Mouse (Mus musculus): ENCODE measurements at regions not wholly inside any gene's neighbourhood (a gene's known extent, or its start where the extent isn't known, plus 50 kb on each side); places are given as distances from the start of the nearest gene placed in this dataset.

- no peak for TF ChIP-seq CTCF (conservative IDR thresholded peaks at IDR 0.05)
- no peak overlapping the region for H3K4me3 ChIP-seq
- H3K27ac ChIP-seq: no peak overlapping the region
- DNase-seq (ENCODE audit: low spot score in 2 of 2): no peak
Measured at GRCm38 (mm10) chr19:59707106-59707505, 236.3 kb downstream of the Rab11fip2 start.

- no peak overlapping the region for H3K4me3 ChIP-seq
- TF ChIP-seq CTCF (conservative IDR thresholded peaks at IDR 0.05): no peak
- no peak overlapping the region for H3K27ac ChIP-seq
- no peak for DNase-seq (ENCODE audit: low spot score in 2 of 2)
Measured at GRCm38 (mm10) chr19:59709180-59709579, 234.3 kb downstream of the Rab11fip2 start.

- Histone ChIP-seq H3K27ac (no peak overlapping the region), H3K4me3 (no peak overlapping the region)
- no peak for TF ChIP-seq CTCF (conservative IDR thresholded peaks at IDR 0.05)
- DNase-seq (ENCODE audit: low spot score in 2 of 2): no peak
Measured at GRCm38 (mm10) chr19:59715086-59715485, 228.4 kb downstream of the Rab11fip2 start.

DNA sequence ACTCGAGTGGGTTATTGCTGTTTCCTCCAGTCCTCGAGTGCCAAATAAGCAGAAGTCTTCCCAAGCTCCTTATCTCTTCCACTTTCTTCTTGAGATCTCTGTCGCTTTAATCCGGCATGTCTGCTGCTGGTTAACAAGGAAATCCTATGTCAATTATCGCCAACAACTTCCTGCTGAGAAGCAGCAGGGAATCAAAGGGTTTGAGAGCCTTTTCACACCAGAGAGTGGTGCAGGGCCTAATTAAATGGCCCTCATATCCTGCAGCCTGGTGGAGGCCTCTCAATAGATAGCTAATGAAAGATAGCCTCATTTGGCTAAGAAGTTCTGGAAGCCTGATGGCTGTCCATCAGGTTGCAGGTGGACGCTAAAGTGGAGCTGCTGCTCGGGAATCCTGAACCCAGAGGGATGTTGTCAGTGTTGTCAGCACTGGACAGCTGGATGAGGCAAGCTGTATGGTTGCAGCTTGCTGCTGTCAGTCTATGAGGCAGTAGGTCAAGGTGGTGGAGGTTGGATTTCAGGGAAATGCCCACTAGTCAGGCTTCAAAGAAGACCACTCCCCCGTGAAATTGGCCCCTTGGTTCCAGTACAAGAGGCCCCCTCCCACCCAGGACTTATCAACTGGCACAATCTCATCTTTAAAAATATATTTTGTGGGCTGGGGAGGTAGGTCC, 225.5 kb downstream of the Rab11fip2 start:
- H3K27ac ChIP-seq: no peak overlapping the region
- DNase-seq (ENCODE audit: low spot score in 2 of 2): no peak
- no peak for TF ChIP-seq CTCF (conservative IDR thresholded peaks at IDR 0.05)

GRCm38 (mm10) chr19:59738541-59738940, 204.9 kb downstream of the Rab11fip2 start:
- no peak for TF ChIP-seq CTCF (conservative IDR thresholded peaks at IDR 0.05)
- H3K27ac ChIP-seq: no peak overlapping the region
- H3K4me3 ChIP-seq: no peak overlapping the region
- no peak for DNase-seq (ENCODE audit: low spot score in 2 of 2)

More for the DNA sequence above, 225.5 kb downstream of the Rab11fip2 start:
- no peak overlapping the region for H3K4me3 ChIP-seq

DNA sequence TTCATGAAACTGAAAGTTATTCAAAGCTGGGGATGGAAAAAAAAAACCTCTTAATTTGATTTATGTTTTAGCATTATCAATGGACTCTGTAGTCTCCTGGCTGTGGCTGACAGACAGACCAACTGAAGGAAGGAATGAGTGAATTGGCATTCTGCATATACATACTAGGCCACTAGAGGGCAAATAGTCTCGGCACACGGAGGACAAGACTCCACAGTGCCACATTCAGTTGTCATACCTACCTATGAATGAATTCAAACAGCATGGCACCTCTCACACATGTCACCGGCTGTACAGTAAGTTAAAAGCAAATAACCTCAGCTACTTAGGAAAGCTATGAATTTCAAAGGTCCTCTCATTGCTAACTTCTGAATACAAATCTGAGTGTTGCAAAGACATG, 200.5 kb downstream of the Rab11fip2 start:
- TF ChIP-seq CTCF (conservative IDR thresholded peaks at IDR 0.05): peak; percentile 87
- Histone ChIP-seq H3K4me3 (no peak overlapping the region), H3K27ac (no peak overlapping the region)
- DNase-seq (ENCODE audit: low spot score in 2 of 2): peak; percentile 23 to 36

- no peak for TF ChIP-seq CTCF (conservative IDR thresholded peaks at IDR 0.05)
- Histone ChIP-seq H3K4me3 (no peak overlapping the region), H3K27ac (no peak overlapping the region)
- no peak for DNase-seq (ENCODE audit: low spot score in 2 of 2)
Measured at GRCm38 (mm10) chr19:59761218-59761617, 182.2 kb downstream of the Rab11fip2 start.

GRCm38 (mm10) chr19:59784401-59785046, 158.9 kb downstream of the Rab11fip2 start:
- H3K27ac ChIP-seq: no peak overlapping the region
- no peak overlapping the region for H3K4me3 ChIP-seq
- no peak for TF ChIP-seq CTCF (conservative IDR thresholded peaks at IDR 0.05)
- DNase-seq (ENCODE audit: low spot score in 2 of 2): no peak

DNA sequence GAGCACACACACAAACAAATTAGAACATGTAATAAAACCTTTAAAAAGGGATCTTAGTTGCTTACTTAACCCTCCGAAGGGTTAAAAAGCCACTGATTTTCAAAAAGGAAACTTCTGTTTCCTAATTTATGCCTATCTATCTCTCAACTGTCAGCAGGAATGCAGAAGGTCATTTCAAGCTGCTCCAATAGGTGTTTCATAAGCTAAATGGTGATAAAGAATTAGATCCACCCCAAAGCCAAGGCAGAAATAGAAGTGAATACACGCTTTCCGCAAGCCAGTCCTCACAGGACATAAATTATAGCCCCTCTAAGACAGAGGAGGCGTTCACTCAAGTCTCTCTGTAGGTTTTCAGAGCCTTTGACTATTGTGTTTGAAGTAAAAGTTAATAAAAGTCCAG, 112.2 kb downstream of the Rab11fip2 start:
- Histone ChIP-seq H3K27ac (no peak overlapping the region), H3K4me3 (no peak overlapping the region)
- no peak for TF ChIP-seq CTCF (conservative IDR thresholded peaks at IDR 0.05)
- no peak for DNase-seq (ENCODE audit: low spot score in 2 of 2)

DNA sequence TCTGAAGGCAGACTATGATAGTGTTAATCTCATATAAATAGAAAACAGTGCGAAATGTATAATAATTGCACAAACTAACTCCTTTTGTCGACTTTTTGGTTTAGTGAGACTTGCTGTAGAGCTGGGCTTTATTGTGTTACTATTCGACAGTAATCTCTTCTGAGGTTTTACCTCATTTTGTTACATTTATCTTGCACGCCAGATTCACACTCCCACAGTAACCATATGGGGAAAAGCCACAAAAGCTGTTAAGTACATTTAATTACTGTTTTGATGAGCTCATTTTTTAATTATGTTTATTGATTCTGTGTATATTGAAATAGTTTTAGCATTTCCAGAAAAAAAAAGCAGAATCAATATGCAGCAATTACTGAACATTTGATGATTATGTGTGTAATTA, 106.3 kb downstream of the Rab11fip2 start:
- TF ChIP-seq CTCF (conservative IDR thresholded peaks at IDR 0.05): no peak
- no peak overlapping the region for H3K4me3 ChIP-seq
- DNase-seq (ENCODE audit: low spot score in 2 of 2): peak; percentile 37 to 40
- no peak overlapping the region for H3K27ac ChIP-seq

GRCm38 (mm10) chr19:59837628-59838027, 105.8 kb downstream of the Rab11fip2 start:
- no peak for TF ChIP-seq CTCF (conservative IDR thresholded peaks at IDR 0.05)
- H3K4me3 ChIP-seq: no peak overlapping the region
- H3K27ac ChIP-seq: no peak overlapping the region
- peak in 1 of 2 experiments; percentile 8 for DNase-seq (ENCODE audit: low spot score in 2 of 2)

DNA sequence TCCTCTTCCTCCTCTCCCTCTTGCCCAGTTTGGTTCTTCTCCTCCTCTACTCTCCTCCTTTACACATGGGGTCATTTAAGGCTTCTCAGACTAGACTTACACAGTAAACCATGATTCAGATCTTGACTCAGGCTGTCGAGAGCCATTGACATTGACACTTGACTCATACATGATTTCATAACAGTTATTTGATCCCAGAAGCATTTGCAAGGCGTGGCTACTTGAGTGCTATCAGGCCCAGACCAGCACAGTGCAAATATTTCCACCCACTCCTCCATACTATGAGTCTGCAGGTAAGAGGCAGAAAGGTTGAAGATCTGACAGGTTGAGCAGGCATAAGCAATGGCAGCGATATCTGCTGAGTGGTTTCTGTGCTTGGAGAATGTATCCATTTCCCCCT, 99.2 kb downstream of the Rab11fip2 start:
- TF ChIP-seq CTCF (conservative IDR thresholded peaks at IDR 0.05): no peak
- H3K27ac ChIP-seq: no peak overlapping the region
- no peak for DNase-seq (ENCODE audit: low spot score in 2 of 2)
- H3K4me3 ChIP-seq: no peak overlapping the region

- Histone ChIP-seq H3K27ac (no peak overlapping the region), H3K4me3 (no peak overlapping the region)
- no peak for DNase-seq (ENCODE audit: low spot score in 2 of 2)
- TF ChIP-seq CTCF (conservative IDR thresholded peaks at IDR 0.05): no peak
Measured at GRCm38 (mm10) chr19:59846807-59847206, 96.6 kb downstream of the Rab11fip2 start.

DNA sequence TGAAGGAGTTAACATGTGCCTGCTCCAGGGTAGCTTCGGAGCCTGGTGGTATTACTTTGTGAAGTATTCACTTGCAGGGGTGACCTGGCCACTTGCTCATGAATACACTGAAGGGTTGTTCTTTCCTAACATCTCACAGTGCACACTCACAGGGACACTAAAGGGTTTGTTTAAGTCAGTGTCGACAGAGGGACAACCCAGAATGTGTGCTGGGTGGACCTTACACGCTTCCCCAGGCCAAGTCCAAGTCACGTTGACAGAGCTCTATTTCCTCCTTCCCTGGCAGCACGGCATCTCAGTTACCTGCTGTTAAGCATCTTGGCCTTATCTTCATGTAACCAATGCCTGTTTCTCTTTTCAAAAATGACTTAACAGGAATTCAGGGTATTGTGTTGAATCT, 92.8 kb downstream of the Rab11fip2 start:
- no peak overlapping the region for H3K27ac ChIP-seq
- no peak for TF ChIP-seq CTCF (conservative IDR thresholded peaks at IDR 0.05)
- no peak for DNase-seq (ENCODE audit: low spot score in 2 of 2)
- H3K4me3 ChIP-seq: no peak overlapping the region
